Mouse (Mus musculus) Patski (cell line): ENCODE measurements at regions not wholly inside any gene's neighbourhood (a gene's known extent, or its start where the extent isn't known, plus 50 kb on each side); places are given as distances from the start of the nearest gene placed in this dataset.

Source experiments
- ATAC-seq: fragments of 100-300 bp; one replicate; pipeline ENCODE4 v1.8.0; 2021
- CTCF ChIA-PET: fragments of 350-600 bp; sonication (Branson Sonifier 250); formaldehyde crosslinking; loops from one replicate; lab custom pipeline; 2022; ENCODE audit warnings: inconsistent platforms; lab: Charles Lee
- POLR2A ChIA-PET: fragments of 350-600 bp; sonication (Branson Sonifier 250); formaldehyde crosslinking; loops from one replicate; lab custom pipeline; 2022; ENCODE audit warnings: antibody characterized with exemption, inconsistent platforms; lab: Charles Lee
- DNase-seq: peaks from one replicate; pipeline ENCODE4 v3.0.0-alpha.2; 2011; ENCODE audit warnings: low read depth, low spot score
- H3K27me3 ChIP-seq: fragments of 371-371 bp; one replicate; pipeline ENCODE4 v1.5.1; 2021
- CTCF ChIP-seq: fragments of 100-300 bp; IDR thresholded peaks from one replicate; pipeline ENCODE4 v1.5.1; 2021
- in situ Hi-C: fragments of 300-500 bp; cut with MboI; formaldehyde crosslinking; loops from 3 replicates; pipeline ENCODE4 v1.11.1; 2018; ENCODE audit warnings: low pct_unique_long_range_greater_than_20kb, mixed read lengths

GRCm38 (mm10) chr8:29913576-29913975 lies 2466.1 kb downstream of the Poteg start:
- DNase-seq (no peak), ATAC-seq (no peak)
- no peaks in the 10 kb centered on the region for H3K27me3 ChIP-seq
- TF ChIP-seq CTCF = no peak
- in situ Hi-C loops = no loop called here
- CTCF ChIA-PET = no interaction called here
- POLR2A ChIA-PET = no interaction called here

- no peak for ATAC-seq
- in situ Hi-C loops = no loop called here
- no peak for TF ChIP-seq CTCF
- no peaks in the 10 kb centered on the region for H3K27me3 ChIP-seq
- POLR2A ChIA-PET = no interaction called here
- CTCF ChIA-PET = no interaction called here
- no peak for DNase-seq
These were observed 2473.0 kb downstream of the Poteg start for GRCm38 (mm10) chr8:29920486-29920885.

- TF ChIP-seq CTCF = no peak
- ChIA-PET CTCF (no interaction called here), POLR2A (no interaction called here)
- DNase-seq (no peak), ATAC-seq (no peak)
- H3K27me3 ChIP-seq = no peaks in the 10 kb centered on the region
- in situ Hi-C loops = no loop called here
These were observed 2480.8 kb downstream of the Poteg start for GRCm38 (mm10) chr8:29928257-29928656.

- H3K27me3 ChIP-seq = no peaks in the 10 kb centered on the region
- in situ Hi-C loops = no loop called here
- ATAC-seq (no peak), DNase-seq (no peak)
- ChIA-PET CTCF (no interaction called here), POLR2A (no interaction called here)
- TF ChIP-seq CTCF = no peak
These were observed 2513.9 kb downstream of the Poteg start for GRCm38 (mm10) chr8:29961322-29961721.

GRCm38 (mm10) chr8:29976651-29977350 lies 2529.3 kb downstream of the Poteg start:
- in situ Hi-C loops = no loop called here
- ChIA-PET CTCF (no interaction called here), POLR2A (no interaction called here)
- TF ChIP-seq CTCF = no peak
- no peaks in the 10 kb centered on the region for H3K27me3 ChIP-seq
- ATAC-seq (no peak), DNase-seq (no peak)

- CTCF ChIA-PET = no interaction called here
- DNase-seq (no peak), ATAC-seq (no peak)
These were observed 2531.4 kb downstream of the Poteg start for GRCm38 (mm10) chr8:29978585-29979505.

GRCm38 (mm10) chr8:29992549-29992948 lies 2545.1 kb downstream of the Poteg start:
- H3K27me3 ChIP-seq = no peaks in the 10 kb centered on the region
- DNase-seq (no peak), ATAC-seq (no peak)
- no peak for TF ChIP-seq CTCF
- in situ Hi-C loops = no loop called here
- POLR2A ChIA-PET = interaction anchor here (0.7 kb wide), 1 partner anchor 753 kb away, joined by 7 read pairs; no protein-coding TSS in a partner anchor
- CTCF ChIA-PET = no interaction called here

More at GRCm38 (mm10) chr8:29978585-29979505, 2531.4 kb downstream of the Poteg start:
- TF ChIP-seq CTCF = no peak
- in situ Hi-C loops = no loop called here
- no peaks in the 10 kb centered on the region for H3K27me3 ChIP-seq
- POLR2A ChIA-PET = no interaction called here

- ChIA-PET CTCF (no interaction called here), POLR2A (no interaction called here)
- in situ Hi-C loops = no loop called here
- DNase-seq (no peak), ATAC-seq (no peak)
- no peaks in the 10 kb centered on the region for H3K27me3 ChIP-seq
- TF ChIP-seq CTCF = no peak
These were observed 2551.9 kb downstream of the Poteg start for GRCm38 (mm10) chr8:29999413-29999812.
